ENCODE assay signal across 15 mouse cellular contexts in genomic region chr13:100940791-100941190, GRCm38 (mm10).
DNase-seq lines count a peak whose midpoint lies in the region; ATAC-seq and TF ChIP-seq lines count a peak whose summit lies in the region.
"Had no signal": no experiment of that assay in that cellular context is flagged by ENCODE, and none has a peak within 500 bp of the region (broad histone marks: within the 10 kb centered on the region; RNA-seq: fewer than 3 reads in every experiment).

No protein-coding gene starts in this region.

- no peaks in the 10 kb centered on the region for H3K36me3 ChIP-seq in liver, postnatal 0 days (replicated peaks; ENCODE audit: insufficient read depth, low read length)
- no peaks in the 10 kb centered on the region for H3K36me3 ChIP-seq in CH12.LX (replicated peaks in 1 of 2; ENCODE audit: control insufficient read depth in 1 of 2, insufficient read depth in 1 of 2, low read length in 1 of 2)
- H3K36me3 ChIP-seq: embryonic facial prominence, embryonic 13.5 days; forebrain, embryonic 10.5 days; limb, embryonic 12.5 days; neural tube, embryonic 13.5 days had no signal

- dilution Hi-C loops in CH12.LX (cut with MboI; ENCODE audit: extremely low pct_ligation_motif_present, extremely low pct_unique_long_range_greater_than_20kb, low sequenced_read_pairs), result no loop called here

- in situ Hi-C loops in CH12.LX (cut with MboI; ENCODE audit: low pct_ligation_motif_present, low pct_unique_long_range_greater_than_20kb, low sequenced_read_pairs), result no loop called here

- H3K27me3 ChIP-seq in liver, postnatal 0 days (ENCODE audit: insufficient read depth, low read length), result no peaks in the 10 kb centered on the region
- no peaks in the 10 kb centered on the region for H3K27me3 ChIP-seq in CH12.LX (replicated peaks)
- H3K27me3 ChIP-seq: embryonic facial prominence, embryonic 13.5 days; neural tube, embryonic 13.5 days had no signal

- no peak for ATAC-seq in liver, postnatal 0 days
- no peak for ATAC-seq in inflammation-experienced regulatory T-cells, adult 6 months
- ATAC-seq: intestine, postnatal 0 days had no signal

- H3K4me2 ChIP-seq in liver, postnatal 0 days (ENCODE audit: low read depth, low read length), result no peak overlapping the region
- no peak overlapping the region for H3K4me2 ChIP-seq in CH12.LX (ENCODE audit: insufficient read depth, low read depth, poor library complexity, severe bottlenecking)
- H3K4me2 ChIP-seq: embryonic facial prominence, embryonic 13.5 days; limb, embryonic 12.5 days; neural tube, embryonic 13.5 days had no signal

- no peak overlapping the region for H3K27ac ChIP-seq in liver, postnatal 0 days (ENCODE audit: low read depth)
- no peak overlapping the region for H3K27ac ChIP-seq in CH12.LX (ENCODE audit: insufficient read depth, low read depth)
- H3K27ac ChIP-seq: embryonic facial prominence, embryonic 13.5 days; forebrain, embryonic 10.5 days; heart, adult 2 months; limb, embryonic 12.5 days; macrophage; neural tube, embryonic 13.5 days had no signal

- no peak for TF ChIP-seq POLR2A in CH12.LX (IDR thresholded peaks at IDR 0.05; ENCODE audit: low read depth, low read length)

- no peak overlapping the region for H3K9ac ChIP-seq in liver, postnatal 0 days (replicated peaks)
- no peak overlapping the region for H3K9ac ChIP-seq in CH12.LX (ENCODE audit: insufficient read depth, low read depth)
- H3K9ac ChIP-seq: embryonic facial prominence, embryonic 13.5 days; limb, embryonic 12.5 days; neural tube, embryonic 13.5 days had no signal

- H3K4me3 ChIP-seq in liver, postnatal 0 days (ENCODE audit: low read depth, low read length), result no peak overlapping the region
- H3K4me3 ChIP-seq in CH12.LX (replicated peaks in 1 of 3; ENCODE audit: low read depth in 2 of 3, low read length in 2 of 3, poor library complexity in 1 of 3), result no peak overlapping the region
- H3K4me3 ChIP-seq: embryonic facial prominence, embryonic 13.5 days; forebrain, embryonic 10.5 days; heart, adult 2 months; limb, embryonic 12.5 days; neural tube, embryonic 13.5 days had no signal

- H3K79me2 ChIP-seq in CH12.LX (replicated peaks; ENCODE audit: control insufficient read depth, extremely low read depth, insufficient read depth, poor library complexity, severe bottlenecking), result no peaks in the 10 kb centered on the region

- DNase-seq in cerebellum, postnatal 36 days, result peak; percentile 18 to 33
- DNase-seq in cerebellum, adult 8-10 months, result no peak
- DNase-seq in liver, postnatal 0 days, result no peak
- DNase-seq in liver (no peak), CH12.LX (ENCODE audit: extremely low read depth) (no peak), R1 (ENCODE audit: low read depth, low spot score) (peak; percentile 68)
- DNase-seq: heart, adult 2 months; heart, postnatal 36 days had no signal

- 69% methylated on average over 13 of the region's 13 CpGs for WGBS in liver, postnatal 0 days (ENCODE audit: insufficient replicate concordance)

- TF ChIP-seq EP300 in liver, postnatal 0 days (IDR thresholded peaks at IDR 0.05; ENCODE audit: low read depth), result no peak
- TF ChIP-seq EP300 in CH12.LX (IDR thresholded peaks at IDR 0.05; ENCODE audit: low read length), result no peak

- H3K4me1 ChIP-seq in liver, postnatal 0 days (ENCODE audit: insufficient read depth), result no peaks in the 10 kb centered on the region
- H3K4me1 ChIP-seq in CH12.LX (ENCODE audit: control insufficient read depth in 1 of 2, insufficient read depth in 2 of 2), result no peaks in the 10 kb centered on the region; a peak in 1 of 4 replicates
- H3K4me1 ChIP-seq: neural tube, embryonic 13.5 days had no signal

- no peak; the same call in 1 of the 2 replicates for TF ChIP-seq RAD21 in CH12.LX (IDR thresholded peaks at IDR 0.05; ENCODE audit: low read depth, low read length)

- TF ChIP-seq CTCF in liver, postnatal 0 days (IDR thresholded peaks at IDR 0.05; ENCODE audit: low read depth), result 0 out of 2 replicates have a peak, but pooled peaks have one; percentile 6
- TF ChIP-seq CTCF in CH12.LX (conservative IDR thresholded peaks at IDR 0.05 in 1 of 2, IDR thresholded peaks at IDR 0.05 in 1 of 2; ENCODE audit: low read depth in 2 of 2, low read length in 2 of 2), result peak in 1 of 2 experiments; percentile 26; a peak in 2 of 4 replicates

- H3K9me3 ChIP-seq in liver, postnatal 0 days (ENCODE audit: low read length), result no peaks in the 10 kb centered on the region
- no peaks in the 10 kb centered on the region for H3K9me3 ChIP-seq in CH12.LX (replicated peaks; ENCODE audit: low read length)
- H3K9me3 ChIP-seq: embryonic facial prominence, embryonic 13.5 days; forebrain, embryonic 10.5 days; limb, embryonic 12.5 days; neural tube, embryonic 13.5 days had no signal

TF ChIP-seq in CH12.LX, 34 proteins besides CTCF, POLR2A, EP300 and RAD21:
- TF ChIP-seq SMC3 (IDR thresholded peaks at IDR 0.05; ENCODE audit: low read depth, low read length), result peak; percentile 26
- TF ChIP-seq MAFK (IDR thresholded peaks at IDR 0.05; ENCODE audit: insufficient replicate concordance, low read length), result no peak
- TF ChIP-seq SIN3A (IDR thresholded peaks at IDR 0.05; ENCODE audit: low read length), result no peak
TF ChIP-seq in CH12.LX: peak in this region for 1.

Comparison
In these comparisons a context has a peak if more than half of its experiments do, and no peak if none do; other contexts are left out.
1. DNase-seq: peak in cerebellum, postnatal 36 days (2 of 2) and R1 (single experiment); none in cerebellum, adult 8-10 months (single experiment), liver, postnatal 0 days (single experiment), liver (single experiment) and CH12.LX (single experiment).